Mouse (Mus musculus) bone marrow, adult 2 months (tissue): ENCODE data around the gene Crocc2.

ENCODE experiments used
- CTCF ChIP-seq: fragments of 200-500 bp; IDR thresholded peaks from 2 replicates; pipeline ENCODE4 v1.5.1; 2011; ENCODE audit warnings: low read length, control low read depth; ENCODE audit not compliant: control insufficient read depth, insufficient read depth
- POLR2A ChIP-seq: fragments of 200-500 bp; IDR thresholded peaks from 2 replicates; pipeline ENCODE4 v1.6.1; 2011; ENCODE audit warnings: low read depth, mild to moderate bottlenecking, control low read depth, low read length, borderline replicate concordance; ENCODE audit not compliant: control insufficient read depth

DNA sequence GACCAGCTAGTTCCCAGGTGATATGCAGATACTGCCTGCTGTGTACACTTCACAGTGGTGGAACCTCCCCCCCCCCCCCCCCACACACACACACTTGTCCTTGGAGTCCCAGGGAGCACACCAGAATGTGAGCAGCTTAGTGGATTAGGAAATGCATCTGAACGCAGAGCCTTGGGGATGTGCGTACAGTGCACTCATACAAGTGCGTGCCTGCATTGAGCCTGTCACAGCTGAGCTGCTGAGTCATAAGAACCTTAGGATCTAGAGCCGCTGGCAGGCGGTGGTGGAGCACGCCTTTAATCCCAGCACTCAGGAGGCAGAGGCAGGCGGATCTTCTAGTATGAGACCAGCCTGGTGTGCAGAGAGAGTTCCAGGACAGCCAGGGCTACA lies 59.4 kb downstream of the Crocc2 start:
- TF ChIP-seq CTCF: no peak
- TF ChIP-seq POLR2A: no peak
